Mouse (Mus musculus): Measurements from ENCODE around the gene Astn1. TPM values are rescaled to one million over a fixed set of nuclear protein-coding genes. Genes with fewer than 3 reads are reported as not detected.

Astn1 gene
- polyA plus RNA-seq, 1 experiment from 2014 or later, result 9.4 TPM

GRCm38 (mm10) chr1:158604149-158604548, 242.1 kb downstream of the Astn1 start:
- Histone ChIP-seq H3K27me3 (ENCODE audit: low read depth, poor library complexity, severe bottlenecking) (no peaks in the 10 kb centered on the region), H3K9me3 (replicated peaks) (no peaks in the 10 kb centered on the region), H3K4me1 (peaks cover 7% of the 10 kb centered on the region), H3K36me3 (peaks cover 16% of the 10 kb centered on the region), H3K4me3 (no peak overlapping the region), H3K27ac (replicated peaks) (no peak overlapping the region)
- WGBS, result 88% methylated on average over 1 of the region's 1 CpGs
- no peak for DNase-seq (ENCODE audit: low spot score)

- Histone ChIP-seq H3K27me3 (ENCODE audit: low read depth, poor library complexity, severe bottlenecking) (no peaks in the 10 kb centered on the region), H3K9me3 (replicated peaks) (no peaks in the 10 kb centered on the region), H3K4me3 (no peak overlapping the region), H3K36me3 (peaks cover 19% of the 10 kb centered on the region), H3K4me1 (peaks cover 7% of the 10 kb centered on the region), H3K27ac (replicated peaks) (no peak overlapping the region)
- DNase-seq (ENCODE audit: low spot score), result no peak
- WGBS, result 90% methylated on average over 4 of the region's 4 CpGs
Observed at GRCm38 (mm10) chr1:158605597-158605996, 243.5 kb downstream of the Astn1 start.

GRCm38 (mm10) chr1:158606324-158606723, 244.3 kb downstream of the Astn1 start:
- Histone ChIP-seq H3K27me3 (ENCODE audit: low read depth, poor library complexity, severe bottlenecking) (no peaks in the 10 kb centered on the region), H3K9me3 (replicated peaks) (no peaks in the 10 kb centered on the region), H3K27ac (replicated peaks) (no peak overlapping the region), H3K36me3 (peaks cover 26% of the 10 kb centered on the region), H3K4me1 (peaks cover 7% of the 10 kb centered on the region), H3K4me3 (no peak overlapping the region)
- DNase-seq (ENCODE audit: low spot score), result no peak
- WGBS, result 93% methylated on average over 10 of the region's 10 CpGs

- 91% methylated on average over 1 of the region's 1 CpGs for WGBS
- no peak for DNase-seq (ENCODE audit: low spot score)
- Histone ChIP-seq H3K27ac (replicated peaks) (no peak overlapping the region), H3K4me3 (no peak overlapping the region), H3K9me3 (replicated peaks) (no peaks in the 10 kb centered on the region), H3K36me3 (peaks cover 34% of the 10 kb centered on the region), H3K4me1 (peaks cover 7% of the 10 kb centered on the region), H3K27me3 (ENCODE audit: low read depth, poor library complexity, severe bottlenecking) (no peaks in the 10 kb centered on the region)
Observed at GRCm38 (mm10) chr1:158607201-158607600, 245.1 kb downstream of the Astn1 start.

- no peaks in the 10 kb centered on the region for H3K27me3 ChIP-seq (ENCODE audit: low read depth, poor library complexity, severe bottlenecking)
- no peak for DNase-seq (ENCODE audit: low spot score)
- H3K27ac ChIP-seq (replicated peaks), result no peak overlapping the region
- peaks cover 33% of the 10 kb centered on the region for H3K36me3 ChIP-seq
- WGBS, result 88% methylated on average over 1 of the region's 1 CpGs
- peaks cover 11% of the 10 kb centered on the region for H3K4me1 ChIP-seq
- no peak overlapping the region for H3K4me3 ChIP-seq
- H3K9me3 ChIP-seq (replicated peaks), result no peaks in the 10 kb centered on the region
Observed at GRCm38 (mm10) chr1:158615202-158615601, 253.1 kb downstream of the Astn1 start.

- 46% methylated on average over 4 of the region's 4 CpGs for WGBS
- H3K4me3 ChIP-seq, result no peak overlapping the region
- H3K9me3 ChIP-seq (replicated peaks), result no peaks in the 10 kb centered on the region
- H3K36me3 ChIP-seq, result peaks cover 10% of the 10 kb centered on the region; the same call in 1 of the 2 replicates
- no peaks in the 10 kb centered on the region for H3K27me3 ChIP-seq (ENCODE audit: low read depth, poor library complexity, severe bottlenecking)
- DNase-seq (ENCODE audit: low spot score), result no peak
- peaks cover 11% of the 10 kb centered on the region for H3K4me1 ChIP-seq
- no peak overlapping the region for H3K27ac ChIP-seq (replicated peaks)
Observed at GRCm38 (mm10) chr1:158617943-158618342, 255.9 kb downstream of the Astn1 start.

GRCm38 (mm10) chr1:158632935-158633334, 270.9 kb downstream of the Astn1 start:
- Histone ChIP-seq H3K4me3 (no peak overlapping the region), H3K9me3 (replicated peaks) (no peaks in the 10 kb centered on the region), H3K27ac (replicated peaks) (no peak overlapping the region), H3K36me3 (no peaks in the 10 kb centered on the region), H3K27me3 (ENCODE audit: low read depth, poor library complexity, severe bottlenecking) (no peaks in the 10 kb centered on the region), H3K4me1 (no peaks in the 10 kb centered on the region)
- WGBS, result 91% methylated on average over 4 of the region's 4 CpGs
- DNase-seq (ENCODE audit: low spot score), result no peak

- 91% methylated on average over 2 of the region's 2 CpGs for WGBS
- Histone ChIP-seq H3K4me1 (no peaks in the 10 kb centered on the region), H3K27ac (replicated peaks) (no peak overlapping the region), H3K4me3 (no peak overlapping the region), H3K36me3 (no peaks in the 10 kb centered on the region), H3K9me3 (replicated peaks) (no peaks in the 10 kb centered on the region), H3K27me3 (ENCODE audit: low read depth, poor library complexity, severe bottlenecking) (no peaks in the 10 kb centered on the region)
- no peak for DNase-seq (ENCODE audit: low spot score)
Observed at GRCm38 (mm10) chr1:158633441-158633840, 271.4 kb downstream of the Astn1 start.

- Histone ChIP-seq H3K27me3 (ENCODE audit: low read depth, poor library complexity, severe bottlenecking) (no peaks in the 10 kb centered on the region), H3K9me3 (replicated peaks) (no peaks in the 10 kb centered on the region), H3K4me3 (no peak overlapping the region), H3K4me1 (no peaks in the 10 kb centered on the region), H3K27ac (replicated peaks) (no peak overlapping the region), H3K36me3 (no peaks in the 10 kb centered on the region)
- DNase-seq (ENCODE audit: low spot score), result no peak
- WGBS, result 92% methylated on average over 2 of the region's 2 CpGs
Observed at GRCm38 (mm10) chr1:158641306-158641705, 279.2 kb downstream of the Astn1 start.

- Histone ChIP-seq H3K36me3 (no peaks in the 10 kb centered on the region), H3K4me3 (no peak overlapping the region), H3K27me3 (ENCODE audit: low read depth, poor library complexity, severe bottlenecking) (no peaks in the 10 kb centered on the region), H3K9me3 (replicated peaks) (no peaks in the 10 kb centered on the region), H3K4me1 (no peaks in the 10 kb centered on the region), H3K27ac (replicated peaks) (no peak overlapping the region)
- no peak for DNase-seq (ENCODE audit: low spot score)
Observed at GRCm38 (mm10) chr1:158642247-158642646, 280.2 kb downstream of the Astn1 start.

- Histone ChIP-seq H3K27me3 (ENCODE audit: low read depth, poor library complexity, severe bottlenecking) (no peaks in the 10 kb centered on the region), H3K4me1 (no peaks in the 10 kb centered on the region), H3K36me3 (peaks cover 7% of the 10 kb centered on the region; the same call in 1 of the 2 replicates), H3K4me3 (no peak overlapping the region), H3K27ac (replicated peaks) (no peak overlapping the region), H3K9me3 (replicated peaks) (no peaks in the 10 kb centered on the region)
- no peak for DNase-seq (ENCODE audit: low spot score)
- WGBS, result 81% methylated on average over 2 of the region's 2 CpGs
Observed at GRCm38 (mm10) chr1:158652799-158653198, 290.7 kb downstream of the Astn1 start.

- H3K27me3 ChIP-seq (ENCODE audit: low read depth, poor library complexity, severe bottlenecking), result no peaks in the 10 kb centered on the region
- peaks cover 15% of the 10 kb centered on the region; the same call in 1 of the 2 replicates for H3K36me3 ChIP-seq
- H3K9me3 ChIP-seq (replicated peaks), result no peaks in the 10 kb centered on the region
- no peaks in the 10 kb centered on the region for H3K4me1 ChIP-seq
- DNase-seq (ENCODE audit: low spot score), result peak; percentile 40
- 27% methylated on average over 4 of the region's 4 CpGs for WGBS
- H3K27ac ChIP-seq (replicated peaks), result no peak overlapping the region
- H3K4me3 ChIP-seq, result no peak overlapping the region
Observed at GRCm38 (mm10) chr1:158653808-158654520, 291.9 kb downstream of the Astn1 start.

- no peak overlapping the region for H3K27ac ChIP-seq (replicated peaks)
Observed at GRCm38 (mm10) chr1:158654571-158655205, 292.6 kb downstream of the Astn1 start.

More at GRCm38 (mm10) chr1:158654571-158655205, 292.6 kb downstream of the Astn1 start:
- no peaks in the 10 kb centered on the region for H3K9me3 ChIP-seq (replicated peaks)
- peaks cover 18% of the 10 kb centered on the region; the same call in 1 of the 2 replicates for H3K36me3 ChIP-seq
- WGBS, result 50% methylated on average over 3 of the region's 3 CpGs
- H3K4me3 ChIP-seq, result no peak overlapping the region
- no peak for DNase-seq (ENCODE audit: low spot score)
- no peaks in the 10 kb centered on the region for H3K4me1 ChIP-seq
- no peaks in the 10 kb centered on the region for H3K27me3 ChIP-seq (ENCODE audit: low read depth, poor library complexity, severe bottlenecking)

Measured in midbrain, embryonic 10.5 days (tissue).